Mouse (Mus musculus): Measurements from ENCODE around the gene Large1.

DNA sequence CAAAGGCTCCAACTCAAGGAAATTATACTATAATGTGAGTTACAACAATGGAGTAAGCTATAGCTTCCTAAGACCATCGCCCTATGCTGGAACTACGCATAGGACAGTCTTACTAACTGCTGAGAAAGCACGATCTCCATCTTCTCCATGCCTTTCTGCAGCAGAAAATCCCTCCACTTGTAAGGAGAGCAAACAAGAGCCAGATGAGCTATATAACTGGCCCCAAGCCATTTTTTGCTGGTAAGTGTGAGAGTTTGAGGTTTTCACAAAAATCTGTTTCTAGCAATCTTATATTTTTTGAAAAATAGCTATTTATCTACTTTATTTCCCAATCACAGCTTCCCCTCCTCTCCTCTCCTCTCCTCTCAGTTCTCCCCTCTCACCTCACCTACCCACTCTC lies 206.1 kb downstream of the Large1 start:
- TF ChIP-seq EP300 (IDR thresholded peaks at IDR 0.05; ENCODE audit: low read depth in 1 of 2, low read length in 2 of 2): no peak
- TF ChIP-seq JUND (IDR thresholded peaks at IDR 0.05; ENCODE audit: low read depth, low read length): no peak

All from MEL (cell line).